Mouse (Mus musculus): Measurements from ENCODE around the gene Tcf7. TPM values are rescaled to one million over a fixed set of nuclear protein-coding genes. Genes with fewer than 3 reads are reported as not detected.
A peak's percentile ranks its signal among the peaks of the same experiment; 100 is the strongest.

Gene Tcf7
- polyA plus RNA-seq, 1 experiment = 0.38 TPM

- H3K4me1 ChIP-seq = peaks cover 43% of the 10 kb centered on the region
- peaks cover 19% of the 10 kb centered on the region for H3K36me3 ChIP-seq (replicated peaks; ENCODE audit: low read length)
These were observed 27.7 kb downstream of the Tcf7 start for GRCm38 (mm10) chr11:52255077-52255476.

GRCm38 (mm10) chr11:52253674-52254375 is 29.0 kb downstream of the Tcf7 start:
- no peaks in the 10 kb centered on the region for H3K9me3 ChIP-seq
- peaks cover 23% of the 10 kb centered on the region for H3K27me3 ChIP-seq (replicated peaks)
- TF ChIP-seq FLI1 (IDR thresholded peaks at IDR 0.05; ENCODE audit: low read length) (no peak), GATA1 (IDR thresholded peaks at IDR 0.05; ENCODE audit: borderline replicate concordance, low read length) (no peak)
- peaks cover 43% of the 10 kb centered on the region for H3K4me1 ChIP-seq
- H3K4me3 ChIP-seq (replicated peaks) = no peak overlapping the region
- peaks cover 32% of the 10 kb centered on the region for H3K36me3 ChIP-seq (replicated peaks; ENCODE audit: low read length)

More at GRCm38 (mm10) chr11:52255077-52255476, 27.7 kb downstream of the Tcf7 start:
- no peaks in the 10 kb centered on the region for H3K9me3 ChIP-seq
- H3K4me3 ChIP-seq (replicated peaks) = no peak overlapping the region
- peaks cover 36% of the 10 kb centered on the region for H3K27me3 ChIP-seq (replicated peaks)
- TF ChIP-seq GATA1 (IDR thresholded peaks at IDR 0.05; ENCODE audit: borderline replicate concordance, low read length) (no peak), FLI1 (IDR thresholded peaks at IDR 0.05; ENCODE audit: low read length) (no peak)

DNA sequence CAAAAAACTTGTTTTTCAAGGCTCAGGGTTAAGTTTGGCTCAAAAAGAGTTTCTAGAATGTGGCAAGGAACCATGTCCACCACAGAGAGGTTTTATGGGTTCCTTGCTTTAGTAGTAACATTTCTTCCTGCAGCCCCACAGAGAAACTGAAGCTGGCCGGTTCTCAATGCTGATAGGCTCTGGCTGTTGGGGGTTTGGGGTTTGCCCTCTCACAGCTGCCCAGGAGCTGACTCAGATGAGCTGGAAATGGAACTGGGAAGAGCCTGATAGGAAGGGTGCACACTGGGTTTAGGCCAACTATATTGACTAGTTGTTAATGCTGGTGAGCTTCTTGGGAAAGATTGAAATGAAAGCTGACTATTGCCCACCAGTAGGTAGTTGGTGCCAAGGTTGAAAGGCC is 30.1 kb downstream of the Tcf7 start:
- H3K36me3 ChIP-seq (replicated peaks; ENCODE audit: low read length) = peaks cover 42% of the 10 kb centered on the region
- peaks cover 15% of the 10 kb centered on the region for H3K27me3 ChIP-seq (replicated peaks)
- no peak overlapping the region for H3K4me3 ChIP-seq (replicated peaks)
- TF ChIP-seq GATA1 (IDR thresholded peaks at IDR 0.05; ENCODE audit: borderline replicate concordance, low read length) (no peak), FLI1 (IDR thresholded peaks at IDR 0.05; ENCODE audit: low read length) (no peak)
- H3K9me3 ChIP-seq = no peaks in the 10 kb centered on the region
- H3K4me1 ChIP-seq = peaks cover 35% of the 10 kb centered on the region

GRCm38 (mm10) chr11:52251770-52252169 is 31.0 kb downstream of the Tcf7 start:
- peaks cover 34% of the 10 kb centered on the region for H3K4me1 ChIP-seq
- TF ChIP-seq FLI1 (IDR thresholded peaks at IDR 0.05; ENCODE audit: low read length) (no peak), GATA1 (IDR thresholded peaks at IDR 0.05; ENCODE audit: borderline replicate concordance, low read length) (no peak)
- peaks cover 51% of the 10 kb centered on the region for H3K36me3 ChIP-seq (replicated peaks; ENCODE audit: low read length)
- H3K9me3 ChIP-seq = no peaks in the 10 kb centered on the region
- H3K4me3 ChIP-seq (replicated peaks) = no peak overlapping the region
- H3K27me3 ChIP-seq (replicated peaks) = peaks cover 12% of the 10 kb centered on the region

DNA sequence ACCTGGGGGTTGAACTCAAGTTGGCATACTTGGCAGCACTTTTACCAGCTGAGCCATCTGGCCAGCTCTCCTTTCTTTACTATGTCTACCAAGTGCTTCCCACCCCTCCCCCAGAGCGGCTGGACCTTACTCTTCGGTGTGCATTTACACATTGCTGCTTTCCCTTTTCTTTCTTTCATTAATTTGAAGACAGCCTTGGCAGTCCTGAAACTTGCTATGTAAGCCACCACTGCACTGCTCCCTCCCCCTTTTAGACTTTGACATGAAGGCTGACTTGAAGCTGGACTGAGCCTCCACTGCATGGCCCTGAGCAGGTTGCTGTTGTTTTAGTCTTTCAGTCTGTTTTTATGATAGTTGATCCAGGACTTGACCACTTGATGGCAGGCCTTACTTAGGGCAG is 33.4 kb downstream of the Tcf7 start:
- TF ChIP-seq FLI1 (IDR thresholded peaks at IDR 0.05; ENCODE audit: low read length) = no peak
- no peak for TF ChIP-seq GATA1 (IDR thresholded peaks at IDR 0.05; ENCODE audit: borderline replicate concordance, low read length)

DNA sequence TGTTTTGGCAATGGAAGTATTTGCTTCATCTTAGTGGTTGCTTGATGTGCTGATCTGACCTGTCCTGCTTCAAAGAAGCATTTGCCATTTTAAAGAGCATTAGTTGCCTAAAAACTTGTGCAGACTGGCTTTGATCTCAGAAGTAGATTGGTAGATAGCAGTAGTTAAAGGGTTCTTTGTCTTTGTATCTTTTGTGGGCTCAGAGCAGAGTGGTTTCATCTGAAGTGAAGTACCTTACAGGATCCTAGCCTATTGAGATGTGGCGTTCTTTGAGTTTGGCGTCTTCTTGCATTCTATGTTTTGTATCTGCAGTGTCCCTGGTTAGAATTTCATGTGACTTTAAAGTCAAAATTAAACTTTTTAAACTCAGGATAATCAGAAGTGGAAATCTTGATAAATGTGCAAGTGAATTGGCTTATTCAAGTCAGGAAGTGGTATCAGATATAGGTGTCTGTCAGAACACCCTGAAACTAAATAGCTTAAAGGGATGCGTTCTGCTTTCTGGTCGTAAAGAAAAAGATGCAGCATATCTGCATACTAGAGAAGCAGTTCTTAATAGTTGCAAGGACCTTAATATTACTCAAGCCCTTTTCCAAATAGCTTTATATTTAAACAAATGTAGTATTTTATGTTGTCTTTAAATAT is 41.8 kb downstream of the Tcf7 start:
- Histone ChIP-seq H3K27me3 (replicated peaks) (no peaks in the 10 kb centered on the region), H3K4me3 (replicated peaks) (no peak overlapping the region), H3K9me3 (no peaks in the 10 kb centered on the region), H3K4me1 (peaks cover 3% of the 10 kb centered on the region; the same call in 1 of the 2 replicates), H3K36me3 (replicated peaks; ENCODE audit: low read length) (peaks cover 93% of the 10 kb centered on the region)
- TF ChIP-seq GATA1 (IDR thresholded peaks at IDR 0.05; ENCODE audit: borderline replicate concordance, low read length) (no peak), FLI1 (IDR thresholded peaks at IDR 0.05; ENCODE audit: low read length) (no peak)

More for the DNA sequence above, 33.4 kb downstream of the Tcf7 start:
- peaks cover 73% of the 10 kb centered on the region for H3K36me3 ChIP-seq (replicated peaks; ENCODE audit: low read length)
- H3K9me3 ChIP-seq = no peaks in the 10 kb centered on the region
- peaks cover 26% of the 10 kb centered on the region for H3K4me1 ChIP-seq
- no peaks in the 10 kb centered on the region for H3K27me3 ChIP-seq (replicated peaks)
- H3K4me3 ChIP-seq (replicated peaks) = no peak overlapping the region

GRCm38 (mm10) chr11:52234509-52234908 is 48.3 kb downstream of the Tcf7 start:
- H3K36me3 ChIP-seq (replicated peaks; ENCODE audit: low read length) = peaks cover 48% of the 10 kb centered on the region
- no peaks in the 10 kb centered on the region for H3K27me3 ChIP-seq (replicated peaks)
- no peak overlapping the region for H3K4me3 ChIP-seq (replicated peaks)
- H3K4me1 ChIP-seq = peaks cover 25% of the 10 kb centered on the region
- H3K9me3 ChIP-seq = no peaks in the 10 kb centered on the region
- TF ChIP-seq FLI1 (IDR thresholded peaks at IDR 0.05; ENCODE audit: low read length) (no peak), GATA1 (IDR thresholded peaks at IDR 0.05; ENCODE audit: borderline replicate concordance, low read length) (no peak)

- Histone ChIP-seq H3K4me3 (replicated peaks) (peak overlapping the region; percentile 80), H3K27me3 (replicated peaks) (no peaks in the 10 kb centered on the region)
- TF ChIP-seq FLI1 (IDR thresholded peaks at IDR 0.05; ENCODE audit: low read length) (no peak), GATA1 (IDR thresholded peaks at IDR 0.05; ENCODE audit: borderline replicate concordance, low read length) (no peak)
These were observed 48.9 kb downstream of the Tcf7 start for GRCm38 (mm10) chr11:52233906-52234305.

DNA sequence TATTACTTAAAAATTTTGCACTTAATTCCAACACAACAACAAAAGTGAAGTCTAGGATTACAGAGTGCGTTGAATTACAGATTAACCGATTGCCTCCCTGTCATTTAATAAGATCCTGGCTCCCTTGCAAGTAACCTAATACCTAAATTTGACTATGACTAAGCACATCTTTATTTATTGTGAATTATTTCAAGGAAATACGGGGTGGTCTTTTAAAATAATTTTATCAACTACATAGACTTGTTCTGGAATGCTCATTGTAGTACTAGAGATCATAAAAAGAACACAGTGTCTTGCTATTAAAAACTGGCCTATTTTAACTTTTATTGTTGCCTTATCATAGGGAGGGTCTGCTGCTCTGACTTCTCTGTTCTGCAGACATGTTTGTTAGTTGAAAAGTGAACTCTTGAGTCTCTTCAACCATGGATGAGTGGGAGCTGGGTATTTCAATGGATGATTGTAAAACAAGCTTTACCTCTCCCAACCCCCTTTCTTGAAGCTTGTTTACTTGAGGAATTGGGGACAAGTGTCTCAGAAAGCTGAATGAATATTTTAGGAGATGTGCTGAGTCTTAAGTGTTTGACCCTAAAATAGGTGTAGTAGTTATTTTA is 49.7 kb downstream of the Tcf7 start:
- Histone ChIP-seq H3K36me3 (replicated peaks; ENCODE audit: low read length) (peaks cover 36% of the 10 kb centered on the region), H3K9me3 (no peaks in the 10 kb centered on the region), H3K4me3 (replicated peaks) (peak overlapping the region; percentile 98), H3K4me1 (peaks cover 24% of the 10 kb centered on the region), H3K27me3 (replicated peaks) (no peaks in the 10 kb centered on the region)
- TF ChIP-seq GATA1 (IDR thresholded peaks at IDR 0.05; ENCODE audit: borderline replicate concordance, low read length) = no peak
- TF ChIP-seq FLI1 (IDR thresholded peaks at IDR 0.05; ENCODE audit: low read length) = no peak

More at GRCm38 (mm10) chr11:52233906-52234305, 48.9 kb downstream of the Tcf7 start:
- Histone ChIP-seq H3K4me1 (peaks cover 24% of the 10 kb centered on the region), H3K9me3 (no peaks in the 10 kb centered on the region), H3K36me3 (replicated peaks; ENCODE audit: low read length) (peaks cover 44% of the 10 kb centered on the region)

Data from megakaryocyte, embryonic 14.5 days (primary cell).